In the genomic region with DNA sequence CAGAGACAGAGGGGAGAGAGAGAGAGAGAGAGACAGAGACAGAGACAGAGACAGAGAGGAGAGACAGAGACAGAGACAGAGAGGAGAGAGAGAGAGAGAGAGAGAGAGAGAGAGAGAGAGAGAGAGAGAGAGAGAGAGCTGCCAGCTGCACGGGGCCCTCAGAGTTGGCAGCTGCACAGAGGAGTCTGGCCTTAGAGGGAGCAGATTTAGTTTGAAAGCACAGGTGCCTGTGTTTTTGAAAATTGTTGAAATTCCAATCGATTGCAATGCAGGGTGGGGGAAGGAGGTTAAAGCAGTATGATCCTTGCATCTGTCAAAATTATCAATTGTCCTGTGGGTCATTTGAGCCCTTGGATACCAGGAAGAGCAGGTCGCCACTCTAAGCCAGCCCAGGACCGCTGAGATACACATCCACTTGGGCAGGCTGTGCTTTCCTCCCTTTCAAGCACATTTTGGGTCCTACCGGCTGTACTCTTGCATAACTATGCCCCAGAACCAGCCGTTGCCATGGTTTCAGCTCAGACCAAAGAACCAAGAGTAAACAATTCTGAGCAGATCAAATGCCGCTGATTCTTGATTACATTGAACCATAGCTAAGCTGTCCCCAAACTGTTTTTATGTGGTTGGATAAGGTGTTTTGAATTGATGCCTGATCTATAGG, we compare ENCODE assay signal across 7 mouse cellular contexts.
DNase-seq lines count a peak whose midpoint lies in the region; ATAC-seq and TF ChIP-seq lines count a peak whose summit lies in the region.

No protein-coding gene starts in this region.

- no peak overlapping the region for H3K4me3 ChIP-seq in limb, embryonic 14.5 days (replicated peaks; ENCODE audit: low read length)
- H3K4me3 ChIP-seq in olfactory bulb, adult 2 months (ENCODE audit: insufficient read depth, low read depth, low read length) = no peak overlapping the region

- H3K4me2 ChIP-seq in limb, embryonic 14.5 days (replicated peaks; ENCODE audit: low read depth, low read length, severe bottlenecking) = no peak overlapping the region; the same call in 1 of the 2 replicates

- no peaks in the 10 kb centered on the region for H3K9me3 ChIP-seq in limb, embryonic 14.5 days (ENCODE audit: control insufficient read depth, low read length)

- H3K36me3 ChIP-seq in limb, embryonic 14.5 days (ENCODE audit: control insufficient read depth, insufficient read depth, low read length) = no peaks in the 10 kb centered on the region; the same call in 1 of the 2 replicates

- H3K27ac ChIP-seq in limb, embryonic 14.5 days (replicated peaks; ENCODE audit: low read depth, low read length) = no peak overlapping the region; the same call in 1 of the 2 replicates
- H3K27ac ChIP-seq in olfactory bulb, adult 2 months (ENCODE audit: insufficient read depth, low read depth, low read length) = peak overlapping the region; percentile 70

- ATAC-seq in limb, embryonic 14.5 days (ENCODE audit: low FRiP score, low read depth) = peak; percentile 69; the same call in 1 of the 2 replicates
- ATAC-seq in megakaryocyte progenitor cell, adult 5-6 weeks (replicated peaks; ENCODE audit: poor library complexity) = no peak

- H3K4me1 ChIP-seq in limb, embryonic 14.5 days (ENCODE audit: control insufficient read depth, insufficient read depth, low read length) = peaks cover 7% of the 10 kb centered on the region
- H3K4me1 ChIP-seq in olfactory bulb, adult 2 months (ENCODE audit: control insufficient read depth, insufficient read depth, low read length) = peaks cover 17% of the 10 kb centered on the region

- no peak for TF ChIP-seq CTCF in olfactory bulb, adult 2 months (IDR thresholded peaks at IDR 0.05; ENCODE audit: insufficient read depth, low read depth, low read length)

- whole genome bisulfite sequencing in limb, embryonic 14.5 days = 49% methylated on average over 7 of the region's 7 CpGs
- WGBS in olfactory bulb, adult 2 months = 17% methylated on average over 7 of the region's 7 CpGs

- DNase-seq in R1 (ENCODE audit: low read depth, low spot score) = peak; percentile 71
- DNase-seq in adrenal gland, postnatal 25 days = peak; percentile 12
- DNase-seq in frontal cortex, postnatal 10 days (ENCODE audit: low spot score in 2 of 2) = peak; percentile 47 to 48
- no peak for DNase-seq in limb, embryonic 14.5 days (ENCODE audit: low spot score)
- DNase-seq in urinary bladder, postnatal 36 days (ENCODE audit: low spot score in 2 of 2) = no peak

- no peaks in the 10 kb centered on the region for H3K27me3 ChIP-seq in limb, embryonic 14.5 days (ENCODE audit: control insufficient read depth, insufficient read depth, low read length)

- TF ChIP-seq POLR2A in limb, embryonic 14.5 days (IDR thresholded peaks at IDR 0.05; ENCODE audit: borderline replicate concordance, extremely low read depth, insufficient read depth, insufficient read length) = no peak
- TF ChIP-seq POLR2A in olfactory bulb, adult 2 months (IDR thresholded peaks at IDR 0.05; ENCODE audit: insufficient read depth, low read depth, low read length) = no peak

- H3K9ac ChIP-seq in limb, embryonic 14.5 days (ENCODE audit: low read depth, low read length, severe bottlenecking) = no peak overlapping the region; the same call in 1 of the 2 replicates

Comparison
In these comparisons a context has a peak if more than half of its experiments do, and no peak if none do; other contexts are left out.
1. DNase-seq: peak in R1 (single experiment), adrenal gland, postnatal 25 days (single experiment) and frontal cortex, postnatal 10 days (2 of 2); none in limb, embryonic 14.5 days (single experiment) and urinary bladder, postnatal 36 days (0 of 2).